Mouse (Mus musculus) left cerebral cortex, postnatal 4 days (tissue): ENCODE results near the gene Slc35f6. TPM values are rescaled to one million over a fixed set of nuclear protein-coding genes. Genes with fewer than 3 reads are reported as not detected.

Source experiments
- DNase-seq: peaks from one replicate; pipeline ENCODE4 v3.0.0-alpha.2; 2022
- intact Hi-C: fragments of 180-260 bp; cut with DNase I; formaldehyde crosslinking; loops from one replicate; pipeline ENCODE4 v1.15.1; 2025
- total RNA-seq, 2 experiments: library from RNA; stranded (reverse); gene quantifications; 2 replicates each; pipeline ENCODE4 v1.2.3; 2021

The Slc35f6 gene
- total RNA-seq, 2 experiments from 2014 or later: 23.3 to 27.9 TPM

GRCm38 (mm10) chr5:30621211-30621790 lies 26.4 kb upstream of the Slc35f6 start:
- no peak for DNase-seq
- intact Hi-C loops: no loop called here

- no peak for DNase-seq
- intact Hi-C loops: no loop called here
These were observed 25.9 kb upstream of the Slc35f6 start for GRCm38 (mm10) chr5:30621844-30622176.

DNA sequence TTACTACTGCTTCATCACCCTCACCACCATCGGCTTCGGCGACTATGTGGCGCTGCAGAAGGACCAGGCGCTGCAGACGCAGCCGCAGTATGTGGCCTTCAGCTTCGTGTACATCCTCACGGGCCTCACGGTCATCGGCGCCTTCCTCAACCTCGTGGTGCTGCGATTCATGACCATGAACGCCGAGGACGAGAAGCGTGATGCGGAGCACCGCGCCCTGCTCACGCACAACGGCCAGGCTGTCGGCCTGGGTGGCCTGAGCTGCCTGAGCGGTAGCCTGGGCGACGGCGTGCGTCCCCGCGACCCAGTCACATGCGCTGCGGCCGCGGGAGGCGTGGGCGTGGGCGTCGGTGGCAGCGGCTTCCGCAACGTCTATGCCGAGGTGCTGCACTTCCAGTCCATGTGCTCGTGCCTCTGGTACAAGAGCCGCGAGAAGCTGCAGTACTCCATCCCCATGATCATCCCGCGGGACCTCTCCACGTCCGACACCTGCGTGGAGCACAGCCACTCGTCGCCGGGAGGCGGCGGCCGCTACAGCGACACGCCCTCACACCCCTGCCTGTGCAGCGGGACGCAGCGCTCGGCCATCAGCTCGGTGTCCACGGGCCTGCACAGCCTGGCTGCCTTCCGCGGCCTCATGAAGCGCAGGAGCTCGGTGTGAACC lies 25.4 kb upstream of the Slc35f6 start:
- peak; percentile 18 for DNase-seq

GRCm38 (mm10) chr5:30622841-30623185 lies 24.9 kb upstream of the Slc35f6 start:
- no peak for DNase-seq
- intact Hi-C loops: no loop called here

More for the DNA sequence above, 25.4 kb upstream of the Slc35f6 start:
- intact Hi-C loops: no loop called here

- DNase-seq: no peak
These were observed 24.4 kb upstream of the Slc35f6 start for GRCm38 (mm10) chr5:30623380-30623779.

DNA sequence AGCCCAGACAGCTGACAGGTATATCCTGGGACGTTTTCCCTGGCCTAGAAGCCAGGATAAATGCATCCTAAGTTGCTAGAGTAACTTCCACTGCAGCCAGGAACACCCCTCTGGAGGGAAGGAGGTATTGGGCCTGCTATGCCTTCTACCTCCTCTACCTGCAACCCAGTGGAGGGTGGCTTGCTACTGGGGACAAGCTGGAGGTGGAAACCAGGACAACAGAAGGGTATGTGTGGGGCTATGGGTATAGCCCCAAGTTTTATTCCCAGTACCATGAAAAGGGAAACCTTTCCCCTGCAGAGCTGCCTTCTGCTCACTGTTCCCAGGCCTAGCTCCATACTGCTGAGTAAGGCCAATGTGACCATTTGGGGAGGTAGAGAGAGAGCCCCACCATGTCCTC lies 23.4 kb upstream of the Slc35f6 start:
- intact Hi-C loops: no loop called here
- DNase-seq: no peak

More at GRCm38 (mm10) chr5:30623380-30623779, 24.4 kb upstream of the Slc35f6 start:
- intact Hi-C loops: no loop called here

- intact Hi-C loops: no loop called here
- no peak for DNase-seq
These were observed 22.8 kb upstream of the Slc35f6 start for GRCm38 (mm10) chr5:30624908-30625307.

DNA sequence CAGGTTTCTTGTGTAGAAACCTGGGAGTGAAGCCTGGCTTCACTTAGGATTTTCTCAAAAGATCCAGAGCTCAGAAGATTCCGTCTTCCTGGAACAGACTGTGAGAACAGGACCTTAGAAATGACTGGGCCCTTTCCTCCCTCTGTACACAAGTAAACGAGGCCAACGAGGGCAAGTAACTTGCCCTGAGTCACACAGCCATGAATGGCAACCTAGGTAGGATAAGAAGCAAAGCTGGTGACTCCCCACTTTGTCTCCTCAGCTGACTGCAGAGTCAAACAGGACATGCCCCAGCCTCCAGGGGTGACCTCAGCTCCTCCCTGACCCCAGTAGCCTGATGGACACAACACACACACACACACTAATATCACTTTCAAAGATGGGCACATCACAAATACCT lies 22.4 kb upstream of the Slc35f6 start:
- intact Hi-C loops: no loop called here
- DNase-seq: no peak

- no peak for DNase-seq
- intact Hi-C loops: no loop called here
These were observed 21.2 kb upstream of the Slc35f6 start for GRCm38 (mm10) chr5:30626331-30627105.

- intact Hi-C loops: no loop called here
These were observed 19.2 kb upstream of the Slc35f6 start for GRCm38 (mm10) chr5:30628511-30628910.

DNA sequence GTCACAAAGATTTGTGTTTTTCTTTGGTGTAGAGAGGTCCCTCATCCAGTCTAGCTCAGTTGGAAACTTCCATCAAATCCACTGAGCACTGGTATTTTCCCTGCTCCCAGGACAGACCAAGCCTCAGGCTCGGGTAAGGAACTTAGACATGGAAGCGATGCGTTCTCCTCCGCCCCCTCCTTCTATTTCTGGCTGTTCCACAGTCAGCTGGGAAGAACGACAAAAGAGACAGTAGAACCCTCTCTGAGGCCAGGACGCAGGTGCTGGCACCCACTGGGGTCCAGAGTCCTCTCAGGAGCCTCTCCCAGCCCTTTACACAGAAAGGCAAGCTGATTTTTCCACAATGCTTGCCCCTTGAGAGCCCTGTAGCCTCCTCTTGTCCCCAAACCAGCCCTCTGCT lies 17.3 kb upstream of the Slc35f6 start:
- DNase-seq: no peak
- intact Hi-C loops: no loop called here

More at GRCm38 (mm10) chr5:30628511-30628910, 19.2 kb upstream of the Slc35f6 start:
- no peak for DNase-seq

- intact Hi-C loops: no loop called here
- no peak for DNase-seq
These were observed 15.6 kb upstream of the Slc35f6 start for GRCm38 (mm10) chr5:30632134-30632533.

- no peak for DNase-seq
These were observed 10.7 kb upstream of the Slc35f6 start for GRCm38 (mm10) chr5:30636994-30637393.

DNA sequence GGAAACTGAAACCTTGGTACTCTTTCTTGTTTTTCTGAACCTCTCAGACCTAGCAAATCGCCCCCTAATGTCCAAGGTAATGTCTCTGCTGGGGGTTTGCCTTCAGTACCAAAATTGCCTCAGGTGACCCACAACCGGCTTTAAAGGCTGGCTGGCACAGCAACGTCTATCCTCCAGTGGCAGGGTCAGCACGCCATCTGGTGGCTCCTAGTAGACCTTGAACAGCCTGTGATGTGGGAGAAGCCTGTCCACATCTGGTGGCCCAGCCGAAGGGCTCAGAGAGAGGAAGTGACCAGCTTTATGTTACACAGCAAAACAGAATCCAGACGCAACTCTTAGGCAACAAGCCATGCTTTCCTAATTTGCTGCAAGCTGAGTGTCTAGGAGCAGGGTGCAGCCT lies 9.7 kb upstream of the Slc35f6 start:
- DNase-seq: peak; percentile 82
- intact Hi-C loops: no loop called here

More at GRCm38 (mm10) chr5:30636994-30637393, 10.7 kb upstream of the Slc35f6 start:
- intact Hi-C loops: no loop called here

DNA sequence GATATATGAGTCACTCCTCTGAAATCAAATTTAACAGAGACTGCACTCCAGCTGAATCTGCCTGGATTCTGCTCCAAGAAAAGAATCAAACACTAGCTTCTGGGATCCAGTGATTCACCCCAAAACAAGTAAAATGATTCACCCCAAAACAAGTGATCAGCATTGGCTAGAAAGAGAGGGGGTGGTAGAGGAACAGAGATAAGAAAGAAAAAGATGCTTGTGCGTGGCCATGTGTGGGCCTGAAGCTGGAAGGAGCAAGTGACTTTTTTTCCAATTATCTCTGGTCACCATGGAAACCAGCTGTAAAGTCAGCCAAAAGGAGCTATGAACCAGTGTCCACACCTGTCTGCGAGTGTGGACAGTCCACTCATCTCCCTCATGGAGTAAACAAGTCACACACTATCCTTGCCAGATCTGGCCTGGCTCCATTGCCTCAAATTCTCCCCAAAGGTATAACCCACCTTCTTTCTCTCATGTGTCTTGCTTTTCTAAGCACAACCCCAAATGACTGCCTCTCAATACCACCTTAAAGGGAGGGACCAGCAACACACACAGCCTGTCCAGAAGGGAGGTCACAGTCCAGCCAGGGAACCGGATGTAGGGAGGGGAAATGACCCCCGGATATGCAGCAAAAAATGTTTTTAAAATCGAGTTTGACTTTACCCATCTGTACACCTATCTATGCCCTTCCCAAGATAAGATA lies 4.1 kb upstream of the Slc35f6 start:
- intact Hi-C loops: loop anchor here (5.0 kb wide), 1 partner anchor 126 kb away; no protein-coding TSS in a partner anchor
- no peak for DNase-seq

- intact Hi-C loops: no loop called here
- DNase-seq: no peak
These were observed 1.7 kb upstream of the Slc35f6 start for GRCm38 (mm10) chr5:30646036-30646435.

DNA sequence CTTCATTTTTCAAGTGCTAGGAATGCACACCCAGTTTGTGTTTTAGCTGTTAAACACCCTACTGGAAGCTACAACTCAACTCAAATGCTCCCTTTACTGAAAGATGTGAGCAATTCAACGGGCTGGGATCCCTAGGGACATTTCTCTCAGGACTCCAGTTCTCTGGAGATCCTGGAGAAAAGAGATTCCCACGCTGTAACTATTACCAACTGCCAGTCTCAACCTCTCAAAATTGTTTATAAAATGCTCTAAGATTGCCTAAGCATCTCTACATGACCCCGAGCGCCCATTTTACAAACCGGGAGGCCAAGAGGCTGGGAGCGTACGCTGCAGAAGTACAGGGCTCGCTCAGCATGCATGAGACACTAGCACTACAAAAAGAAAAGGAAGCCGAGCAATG lies 337 bp upstream of the Slc35f6 start:
- no peak for DNase-seq
- intact Hi-C loops: no loop called here

DNA sequence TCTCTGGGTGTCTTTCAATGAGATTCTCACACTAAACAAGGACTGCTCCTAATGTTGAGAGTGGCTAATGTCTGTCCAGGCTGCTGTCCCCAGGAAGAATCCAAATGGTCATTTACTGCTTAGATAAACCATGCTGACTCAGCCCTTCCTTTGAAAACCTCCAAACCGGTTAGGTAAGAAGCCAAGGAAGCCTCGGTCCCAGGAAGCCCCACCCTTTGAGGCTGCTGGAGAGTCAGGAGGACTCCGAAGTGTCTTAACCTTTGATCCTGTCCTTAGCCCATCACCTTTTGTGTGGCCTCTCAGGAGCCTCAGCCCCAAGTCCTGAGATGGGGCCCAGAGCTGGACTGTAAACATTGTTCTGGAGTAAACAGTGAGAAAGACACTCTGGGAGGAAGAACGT lies 1.8 kb downstream of the Slc35f6 start:
- intact Hi-C loops: no loop called here

GRCm38 (mm10) chr5:30650756-30651155 lies 3.0 kb downstream of the Slc35f6 start:
- DNase-seq: no peak
- intact Hi-C loops: no loop called here

More for the DNA sequence above, 1.8 kb downstream of the Slc35f6 start:
- DNase-seq: no peak

- DNase-seq: no peak
- intact Hi-C loops: no loop called here
These were observed 3.8 kb downstream of the Slc35f6 start for GRCm38 (mm10) chr5:30651554-30651953.

DNA sequence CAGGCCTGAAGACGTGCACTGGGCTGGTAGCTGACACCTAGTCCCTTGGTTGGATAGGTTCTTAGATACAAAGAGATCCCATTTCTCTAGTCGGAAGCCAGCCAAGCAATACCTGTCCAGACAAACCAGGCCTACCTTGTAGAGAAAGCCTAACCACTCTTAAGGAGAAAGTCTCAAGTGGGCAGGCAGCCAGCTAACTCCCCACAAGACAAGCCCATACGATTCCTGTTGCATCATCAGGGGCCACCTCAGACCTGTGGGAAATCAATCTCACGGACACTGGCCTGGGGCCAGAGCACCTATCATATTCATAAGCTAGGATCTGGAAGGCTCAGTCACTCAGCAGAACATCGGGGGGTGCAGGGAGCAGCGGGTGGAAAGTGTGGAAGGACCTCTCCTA lies 5.5 kb downstream of the Slc35f6 start:
- no peak for DNase-seq
- intact Hi-C loops: no loop called here
